Mouse (Mus musculus): ENCODE measurements around the gene Bmpr1b.

- no peak for TF ChIP-seq CHD2 (IDR thresholded peaks at IDR 0.05; ENCODE audit: low read depth, low read length)
- TF ChIP-seq ZNF384 (IDR thresholded peaks at IDR 0.05; ENCODE audit: low read depth, low read length): no peak
- TF ChIP-seq ZC3H11A (IDR thresholded peaks at IDR 0.05; ENCODE audit: borderline replicate concordance, low read depth, low read length): no peak
- no peak for TF ChIP-seq MAFK (IDR thresholded peaks at IDR 0.05; ENCODE audit: insufficient read depth, low read depth, low read length)
- no peak for TF ChIP-seq HCFC1 (IDR thresholded peaks at IDR 0.05; ENCODE audit: borderline replicate concordance, insufficient read depth, low read length)
Measured at GRCm38 (mm10) chr3:141793755-141794154, 375.5 kb downstream of the Bmpr1b start.
